Mouse (Mus musculus) ES-CJ7 (cell line): ENCODE results near the gene Tada2b.

Experiments used
- DNase-seq: peaks from one replicate; pipeline ENCODE4 v3.0.0; 2011; ENCODE audit warnings: low read depth, low spot score

Gene Tada2b

GRCm38 (mm10) chr5:36484171-36484990, at the start of gene Tada2b, which contains the start of gene Ccdc96:
Tada2b (minus strand) TSS chr5:36484285.
Ccdc96 (plus strand) TSS chr5:36484588.
- DNase-seq = peak; percentile 98

- DNase-seq = peak; percentile 85
These were observed 46.2 kb upstream of the Tada2b start for GRCm38 (mm10) chr5:36530129-36530751.

GRCm38 (mm10) chr5:36529698-36530097, 45.6 kb upstream of the Tada2b start:
- no peak for DNase-seq

DNA sequence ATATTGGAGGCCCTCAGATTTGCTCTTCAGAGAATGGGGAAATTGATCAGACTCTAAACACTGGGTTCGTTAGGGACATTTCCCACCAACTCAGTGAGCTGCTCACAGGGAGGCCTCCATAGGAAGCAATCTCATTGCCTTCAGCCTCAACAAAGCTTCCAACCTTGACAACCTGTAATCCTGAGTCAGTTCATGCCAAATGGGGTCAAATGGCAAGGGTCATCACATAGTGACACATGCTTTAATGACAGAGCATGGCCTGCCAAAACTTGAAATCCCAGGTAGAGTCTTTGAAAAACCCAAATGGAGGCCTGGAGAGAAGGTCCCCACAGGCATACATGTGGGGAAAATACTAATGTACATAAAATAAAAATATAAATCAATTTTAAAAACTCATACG, 42.8 kb upstream of the Tada2b start:
- no peak for DNase-seq

DNA sequence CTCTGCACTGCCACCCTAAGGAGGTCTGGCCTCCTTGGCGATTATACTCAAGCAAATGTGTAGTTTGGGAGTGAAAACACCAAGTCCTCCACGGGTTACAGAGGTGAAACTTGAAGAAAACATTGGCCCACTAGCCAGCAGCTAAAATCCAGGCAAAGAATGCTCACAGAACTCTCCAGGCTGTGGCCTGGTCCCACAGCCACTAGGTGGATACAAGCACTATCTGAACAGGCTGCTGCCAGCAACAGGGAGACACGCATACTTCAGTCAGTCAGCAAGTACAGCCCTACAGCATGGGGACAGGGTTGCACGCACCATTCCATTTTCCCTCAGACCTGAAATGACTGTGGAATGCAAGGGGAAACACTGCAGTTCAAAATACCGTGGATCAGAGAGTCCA, 42.2 kb upstream of the Tada2b start:
- DNase-seq = peak; percentile 15

GRCm38 (mm10) chr5:36525216-36525615, 41.1 kb upstream of the Tada2b start:
- DNase-seq = no peak

GRCm38 (mm10) chr5:36523219-36523703, 39.2 kb upstream of the Tada2b start:
- no peak for DNase-seq

DNA sequence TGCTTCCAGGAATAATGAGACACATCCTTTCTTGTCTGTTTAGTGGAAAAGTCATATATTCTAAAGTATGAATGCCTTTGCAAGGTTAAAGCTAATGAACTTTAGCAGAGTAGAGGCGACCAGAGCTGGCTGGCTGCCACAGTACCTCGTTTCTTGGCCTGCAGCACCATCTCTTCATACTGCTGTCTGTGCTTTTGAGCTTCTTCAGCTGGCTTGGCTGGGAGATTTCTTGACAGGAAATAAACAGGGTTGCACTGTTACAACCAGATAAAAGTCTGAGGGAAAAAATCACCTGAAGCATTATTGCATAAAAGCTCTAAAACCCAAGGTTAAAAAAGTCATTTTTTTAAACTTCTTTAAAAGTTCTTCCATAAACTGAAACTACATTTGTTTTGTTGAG, 38.7 kb upstream of the Tada2b start:
- DNase-seq = no peak

GRCm38 (mm10) chr5:36519751-36520150, 35.7 kb upstream of the Tada2b start:
- DNase-seq = no peak

DNA sequence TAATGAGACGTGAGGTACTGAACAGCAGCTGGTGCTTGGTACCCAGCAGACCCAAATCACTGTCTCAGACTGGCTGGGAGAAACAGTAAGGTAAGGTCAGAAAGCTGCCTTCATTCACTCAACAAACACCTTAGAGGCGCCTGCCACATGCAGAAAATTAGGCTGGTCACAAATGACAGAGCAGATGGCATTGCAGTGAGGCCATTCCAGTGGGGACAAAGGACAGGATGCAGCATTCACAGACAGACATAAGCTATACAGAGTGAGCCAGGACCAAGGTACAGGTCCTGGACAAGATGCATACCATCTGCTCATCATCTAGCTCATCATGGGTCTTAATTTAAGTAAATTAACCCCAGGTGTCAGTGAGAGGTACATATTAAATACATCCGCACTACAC, 33.5 kb upstream of the Tada2b start:
- DNase-seq = no peak

DNA sequence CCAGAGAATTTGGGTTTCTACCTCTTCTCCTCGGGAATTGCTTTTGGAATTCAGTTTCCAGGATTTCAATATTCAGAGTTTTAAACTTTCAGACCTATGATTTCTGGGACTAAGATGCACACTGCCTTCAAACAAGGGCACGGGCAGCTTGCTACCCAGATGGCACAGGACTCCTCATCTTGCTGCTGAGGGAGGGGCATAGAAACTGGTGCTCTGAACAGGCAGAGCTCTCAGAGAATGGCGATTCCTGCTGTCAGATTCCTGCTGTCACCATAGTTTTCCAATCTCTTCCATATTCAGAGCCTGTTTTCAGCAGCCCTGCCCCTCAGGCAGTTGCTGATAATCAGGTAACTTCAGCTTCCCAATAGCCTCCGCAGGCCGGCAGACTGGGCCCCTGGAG, 31.5 kb upstream of the Tada2b start:
- DNase-seq = no peak

DNA sequence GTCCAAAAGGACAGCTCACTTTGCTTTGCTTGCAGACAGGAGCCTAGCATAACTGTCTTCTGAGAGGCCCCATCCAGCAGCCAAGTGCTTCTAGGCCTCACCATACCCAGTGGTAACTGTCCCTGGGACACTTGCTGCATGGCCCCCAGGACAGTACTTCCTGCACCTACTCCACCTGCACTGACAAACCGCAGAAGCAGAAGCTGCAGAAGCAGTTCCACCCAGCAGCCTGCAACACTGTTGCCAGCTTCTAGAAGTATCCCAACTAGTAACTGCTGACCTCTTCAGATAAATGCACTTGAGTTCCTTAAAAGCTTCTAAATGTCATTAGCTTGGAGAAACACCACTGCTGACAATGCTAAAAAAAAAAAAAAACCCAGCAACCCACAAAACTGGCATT, 31.0 kb upstream of the Tada2b start:
- no peak for DNase-seq

GRCm38 (mm10) chr5:36510956-36511355, 26.9 kb upstream of the Tada2b start:
- DNase-seq = no peak

GRCm38 (mm10) chr5:36508351-36508750, 24.3 kb upstream of the Tada2b start:
- no peak for DNase-seq

DNA sequence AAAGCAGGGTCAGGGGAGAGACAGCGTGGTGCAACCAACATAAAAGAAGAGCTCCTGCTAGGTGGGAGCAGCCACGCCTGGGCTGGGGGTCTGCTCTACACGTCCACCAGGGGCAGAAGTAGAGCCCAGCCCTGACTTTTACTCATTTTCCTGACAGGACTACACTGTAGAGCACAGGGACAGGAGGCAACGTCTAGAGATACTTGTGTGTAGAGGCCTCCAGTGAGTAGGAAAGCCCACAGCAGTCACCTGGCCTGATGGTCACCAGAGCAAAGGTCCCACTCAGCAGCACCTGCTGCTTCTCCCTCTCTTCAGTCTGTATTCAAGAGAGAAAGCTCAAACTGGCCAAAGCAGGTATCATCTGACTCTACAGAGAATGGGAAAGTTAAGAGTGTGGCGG, 21.6 kb upstream of the Tada2b start:
- no peak for DNase-seq

DNA sequence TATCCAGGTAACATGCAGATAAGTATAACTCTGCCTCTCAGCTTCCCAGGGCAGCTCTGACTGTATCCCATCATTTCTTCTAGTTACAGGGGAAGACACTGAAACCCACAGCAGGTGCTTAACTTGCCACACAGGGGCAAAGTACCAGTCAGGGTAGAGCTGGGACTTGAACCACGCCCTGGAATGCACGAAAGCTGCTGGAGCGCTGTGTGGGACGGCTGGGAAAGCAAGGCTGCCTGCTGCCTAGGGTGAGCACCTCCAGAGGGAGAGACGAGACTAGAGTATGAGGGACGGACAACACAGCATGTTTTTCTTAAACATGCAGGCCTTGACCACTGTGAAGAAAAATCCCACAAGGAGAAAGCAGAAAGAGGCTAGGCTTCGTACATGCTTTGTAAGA, 21.1 kb upstream of the Tada2b start:
- peak; percentile 7 for DNase-seq

DNA sequence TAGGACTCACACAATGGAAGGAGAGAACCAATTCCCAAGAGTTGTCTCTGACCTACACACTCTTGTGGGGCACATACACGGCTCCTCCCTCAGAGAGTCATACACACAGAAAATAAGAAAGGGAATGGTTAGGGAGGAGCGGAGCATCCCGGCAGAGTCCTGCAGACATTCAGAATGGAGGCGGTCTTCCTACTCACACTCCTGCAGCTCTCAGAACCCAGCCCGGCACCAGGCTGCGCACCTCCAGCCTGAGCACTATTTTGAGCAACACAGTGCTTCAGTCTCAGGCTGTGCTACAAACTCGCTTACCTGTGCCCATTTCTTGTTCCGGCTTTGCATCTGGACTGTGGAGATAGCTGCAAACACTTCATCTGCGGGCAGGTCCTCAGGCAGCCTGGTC, 10.6 kb upstream of the Tada2b start:
- DNase-seq = no peak

DNA sequence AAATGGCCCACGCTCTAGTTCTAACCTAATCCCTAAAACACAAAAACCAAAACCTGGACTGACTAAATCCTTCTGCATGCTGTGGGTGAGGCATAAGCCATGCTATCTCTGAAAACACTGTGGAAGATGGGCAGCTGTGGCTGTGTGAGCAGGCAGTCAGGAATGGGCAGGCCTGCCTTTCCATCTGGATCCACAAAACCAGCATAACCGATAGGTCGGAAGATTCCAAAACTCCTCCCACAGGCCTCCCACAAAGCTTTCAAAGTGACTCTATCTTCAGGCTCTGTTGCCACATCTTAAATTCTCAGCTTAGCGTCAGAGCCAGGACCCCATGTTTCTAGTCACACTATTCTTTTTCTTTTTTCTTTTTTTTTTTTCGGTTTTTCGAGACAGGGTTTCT, 9.8 kb upstream of the Tada2b start:
- DNase-seq = no peak

GRCm38 (mm10) chr5:36489225-36489624, 5.1 kb upstream of the Tada2b start:
- DNase-seq = peak; percentile 37

DNA sequence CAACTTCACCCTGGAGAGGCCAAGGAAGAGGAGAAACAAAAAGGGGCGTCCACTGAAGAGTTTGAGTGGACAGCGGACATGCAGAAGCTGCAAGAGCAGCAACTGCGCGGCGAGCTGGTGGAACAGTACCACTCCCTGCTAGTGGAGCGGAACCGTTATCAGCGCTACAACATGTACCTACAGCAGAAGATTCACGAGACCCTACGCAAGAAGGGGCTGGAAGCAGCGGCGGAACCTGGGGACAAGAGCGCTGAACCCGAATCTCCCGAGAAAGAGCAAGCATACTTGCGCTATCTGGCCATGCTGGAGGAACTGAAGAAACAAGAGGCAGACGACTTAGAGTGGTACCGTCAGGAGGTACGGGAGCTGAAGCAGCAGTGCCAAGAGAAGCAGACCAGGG, 1.2 kb upstream of the Tada2b start:
- DNase-seq = peak; percentile 15

- DNase-seq = no peak
These were observed 633 bp downstream of the Tada2b start for GRCm38 (mm10) chr5:36483203-36484101.

DNA sequence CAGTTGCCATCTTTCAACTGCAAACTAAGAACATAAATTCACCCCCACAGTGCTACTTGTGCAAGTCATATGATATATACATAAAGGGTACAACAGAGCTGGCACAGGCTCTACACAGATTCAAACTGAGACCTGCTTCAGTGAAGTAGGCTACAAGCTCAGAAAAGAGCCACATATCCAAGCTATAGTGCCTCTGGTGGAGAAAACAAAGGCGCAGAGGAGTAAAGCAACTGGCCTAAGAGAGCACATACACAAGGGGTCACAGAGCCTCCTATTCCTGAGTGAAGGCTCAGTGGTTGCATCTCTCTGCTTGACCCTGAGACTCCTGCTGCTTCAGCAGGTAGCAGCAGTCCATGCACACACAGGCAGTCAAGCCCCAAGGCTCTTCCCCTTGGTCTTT, 3.0 kb downstream of the Tada2b start:
- DNase-seq = peak; percentile 28
